Mouse (Mus musculus) cerebellum, postnatal 14 days (tissue): Measurements from ENCODE around the gene Scn11a.
A peak's percentile ranks its signal among the peaks of the same experiment; 100 is the strongest.

Experiments used
- DNase-seq, 2 experiments: peaks; one replicate each; pipeline ENCODE4 v3.0.0; 2021; ENCODE audit warnings: mixed read lengths in 2 of 2

Scn11a gene

GRCm38 (mm10) chr9:119795254-119795912 lies 29.9 kb downstream of the Scn11a start:
- DNase-seq, result no peak

GRCm38 (mm10) chr9:119794470-119794869 lies 30.8 kb downstream of the Scn11a start:
- DNase-seq, result no peak

GRCm38 (mm10) chr9:119792505-119792904 lies 32.8 kb downstream of the Scn11a start:
- peak; percentile 34 to 48 for DNase-seq

GRCm38 (mm10) chr9:119780901-119781300 lies 44.4 kb downstream of the Scn11a start:
- no peak for DNase-seq

GRCm38 (mm10) chr9:119776661-119777060 lies 48.6 kb downstream of the Scn11a start:
- no peak for DNase-seq

- DNase-seq, result peak; percentile 31 to 50
Observed at GRCm38 (mm10) chr9:119768585-119768984, 56.7 kb downstream of the Scn11a start.

GRCm38 (mm10) chr9:119760226-119760625 lies 65.0 kb downstream of the Scn11a start:
- DNase-seq, result no peak

- no peak for DNase-seq
Observed at GRCm38 (mm10) chr9:119759457-119759856, 65.8 kb downstream of the Scn11a start.

- peak; percentile 50 to 60 for DNase-seq
Observed at GRCm38 (mm10) chr9:119751507-119751906, 73.7 kb downstream of the Scn11a start.

- DNase-seq, result no peak
Observed at GRCm38 (mm10) chr9:119749112-119749511, 76.1 kb downstream of the Scn11a start.

- no peak for DNase-seq
Observed at GRCm38 (mm10) chr9:119743900-119744299, 81.4 kb downstream of the Scn11a start.

- no peak for DNase-seq
Observed at GRCm38 (mm10) chr9:119743312-119743711, 81.9 kb downstream of the Scn11a start.

GRCm38 (mm10) chr9:119741101-119741786 lies 84.0 kb downstream of the Scn11a start:
- DNase-seq, result no peak

- DNase-seq, result no peak
Observed at GRCm38 (mm10) chr9:119728412-119729097, 96.7 kb downstream of the Scn11a start.

GRCm38 (mm10) chr9:119726990-119727389 lies 98.3 kb downstream of the Scn11a start:
- DNase-seq, result no peak

GRCm38 (mm10) chr9:119725293-119725862 lies 99.9 kb downstream of the Scn11a start:
- DNase-seq, result no peak

GRCm38 (mm10) chr9:119719222-119719621 lies 106.0 kb downstream of the Scn11a start, which contains the start of gene Scn10a:
Scn10a (minus strand) TSS chr9:119719322.
- no peak for DNase-seq

- peak in 1 of 2 experiments; percentile 4 for DNase-seq
Observed at GRCm38 (mm10) chr9:119706700-119707099, 118.6 kb downstream of the Scn11a start.
